Mouse (Mus musculus): ENCODE data around the gene Gcnt3. TPM values are rescaled to one million over a fixed set of nuclear protein-coding genes. Genes with fewer than 3 reads are reported as not detected.
"Not testable (repeated sequence)": the region's sequence is repeated elsewhere in the genome, so short reads cannot be mapped to it uniquely, and the experiment has no call there.

The Gcnt3 gene
- polyA plus RNA-seq, 1 experiment from 2014 or later, result 0.05 TPM

DNA sequence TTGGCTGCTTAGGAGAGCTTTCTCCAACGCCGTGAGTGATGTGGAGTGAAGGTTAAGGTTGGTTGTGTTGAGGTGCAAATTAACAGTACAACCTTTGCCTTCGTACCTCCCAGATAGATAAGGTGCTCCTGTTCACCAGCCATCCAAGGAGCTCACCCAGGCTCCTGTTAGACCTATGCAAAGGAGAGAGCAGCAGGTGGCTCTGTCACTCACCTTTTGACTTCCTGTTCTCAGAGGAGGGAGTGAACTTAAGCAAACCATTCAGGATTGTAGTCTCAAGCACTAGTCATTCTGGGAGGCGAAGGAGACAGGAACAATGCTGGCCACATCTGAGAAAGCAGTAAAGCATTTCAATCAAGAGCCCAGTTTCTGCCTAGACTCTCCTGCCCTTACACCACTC, 1.2 kb downstream of the Gcnt3 start:
- no peaks in the 10 kb centered on the region for H3K36me3 ChIP-seq (ENCODE audit: control insufficient read depth, insufficient read depth, low read length)
- no peak overlapping the region for H3K27ac ChIP-seq (ENCODE audit: low read length)
- no peaks in the 10 kb centered on the region for H3K27me3 ChIP-seq (ENCODE audit: control insufficient read depth, insufficient read depth, low read depth, low read length)
- no peak for ATAC-seq (ENCODE audit: low read depth)
- H3K4me3 ChIP-seq (ENCODE audit: low read length), result no peak overlapping the region
- 50% methylated on average over 4 of the region's 4 CpGs for WGBS
- no peak overlapping the region for H3K4me2 ChIP-seq (ENCODE audit: low read depth, low read length)
- H3K4me1 ChIP-seq (replicated peaks; ENCODE audit: control insufficient read depth, insufficient read depth, low read length), result 0 out of 2 replicates have a peak, but pooled peaks cover 3% of the 10 kb centered on the region
- no peak overlapping the region for H3K9ac ChIP-seq (ENCODE audit: low read length)
- H3K9me3 ChIP-seq (ENCODE audit: control insufficient read depth, low read length), result no peaks in the 10 kb centered on the region

DNA sequence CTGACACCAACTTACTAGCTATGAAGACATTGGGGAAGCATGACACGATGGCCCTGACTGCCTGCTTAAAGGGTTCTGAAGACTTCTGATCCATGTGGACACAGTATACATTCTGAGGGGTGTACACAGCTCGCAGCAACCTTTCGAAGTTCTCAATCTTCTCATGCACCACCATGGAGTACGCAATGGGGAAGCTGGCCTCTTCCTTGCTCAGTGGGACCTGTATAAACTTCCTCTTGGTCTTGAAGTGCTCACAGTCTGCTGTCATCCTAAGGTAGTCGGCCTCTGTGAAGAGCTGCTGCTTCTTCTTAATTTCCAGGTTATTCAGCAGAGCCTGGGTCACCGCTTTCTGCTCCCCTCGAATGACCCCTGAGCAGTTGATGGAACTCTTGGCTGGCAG, 3.2 kb downstream of the Gcnt3 start:
- Histone ChIP-seq H3K36me3 (ENCODE audit: control insufficient read depth, insufficient read depth, low read length) (no peaks in the 10 kb centered on the region), H3K4me1 (replicated peaks; ENCODE audit: control insufficient read depth, insufficient read depth, low read length) (0 out of 2 replicates have a peak, but pooled peaks cover 3% of the 10 kb centered on the region), H3K9ac (ENCODE audit: low read length) (no peak overlapping the region), H3K4me2 (ENCODE audit: low read depth, low read length) (no peak overlapping the region), H3K4me3 (ENCODE audit: low read length) (no peak overlapping the region), H3K27me3 (ENCODE audit: control insufficient read depth, insufficient read depth, low read depth, low read length) (no peaks in the 10 kb centered on the region), H3K9me3 (ENCODE audit: control insufficient read depth, low read length) (no peaks in the 10 kb centered on the region), H3K27ac (ENCODE audit: low read length) (no peak overlapping the region)
- 88% methylated on average over 7 of the region's 7 CpGs for WGBS
- no peak for ATAC-seq (ENCODE audit: low read depth)

GRCm38 (mm10) chr9:70033056-70033455, 4.8 kb downstream of the Gcnt3 start:
- ATAC-seq (ENCODE audit: low read depth), result no peak
- Histone ChIP-seq H3K36me3 (ENCODE audit: control insufficient read depth, insufficient read depth, low read length) (no peaks in the 10 kb centered on the region), H3K4me3 (ENCODE audit: low read length) (no peak overlapping the region), H3K27ac (ENCODE audit: low read length) (no peak overlapping the region), H3K27me3 (ENCODE audit: control insufficient read depth, insufficient read depth, low read depth, low read length) (no peaks in the 10 kb centered on the region), H3K4me1 (replicated peaks; ENCODE audit: control insufficient read depth, insufficient read depth, low read length) (0 out of 2 replicates have a peak, but pooled peaks cover 3% of the 10 kb centered on the region), H3K9me3 (ENCODE audit: control insufficient read depth, low read length) (no peaks in the 10 kb centered on the region), H3K9ac (ENCODE audit: low read length) (no peak overlapping the region), H3K4me2 (ENCODE audit: low read depth, low read length) (no peak overlapping the region)
- WGBS, result 54% methylated on average over 9 of the region's 9 CpGs

DNA sequence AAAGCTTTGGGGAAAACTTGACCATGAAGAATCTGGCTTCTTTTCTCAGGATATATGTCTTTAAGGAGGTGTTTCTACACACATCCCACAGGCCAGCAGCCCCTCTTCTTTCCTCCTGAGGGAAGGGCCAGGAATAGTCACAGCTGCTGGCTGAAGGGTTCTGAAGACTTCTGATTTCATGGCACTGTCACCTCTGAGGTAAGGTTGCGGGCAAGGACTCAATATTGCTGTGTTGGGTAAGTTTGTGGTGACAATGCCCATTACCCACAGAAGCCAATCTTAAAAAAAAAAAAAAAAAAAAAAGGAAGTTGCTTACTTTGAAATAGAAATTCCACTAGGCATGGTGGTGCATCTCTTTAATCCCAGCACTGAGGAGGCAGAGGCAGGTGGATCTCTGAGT, 5.7 kb downstream of the Gcnt3 start:
- 93% methylated on average over 1 of the region's 1 CpGs for WGBS
- ATAC-seq (ENCODE audit: low read depth), result no peak

DNA sequence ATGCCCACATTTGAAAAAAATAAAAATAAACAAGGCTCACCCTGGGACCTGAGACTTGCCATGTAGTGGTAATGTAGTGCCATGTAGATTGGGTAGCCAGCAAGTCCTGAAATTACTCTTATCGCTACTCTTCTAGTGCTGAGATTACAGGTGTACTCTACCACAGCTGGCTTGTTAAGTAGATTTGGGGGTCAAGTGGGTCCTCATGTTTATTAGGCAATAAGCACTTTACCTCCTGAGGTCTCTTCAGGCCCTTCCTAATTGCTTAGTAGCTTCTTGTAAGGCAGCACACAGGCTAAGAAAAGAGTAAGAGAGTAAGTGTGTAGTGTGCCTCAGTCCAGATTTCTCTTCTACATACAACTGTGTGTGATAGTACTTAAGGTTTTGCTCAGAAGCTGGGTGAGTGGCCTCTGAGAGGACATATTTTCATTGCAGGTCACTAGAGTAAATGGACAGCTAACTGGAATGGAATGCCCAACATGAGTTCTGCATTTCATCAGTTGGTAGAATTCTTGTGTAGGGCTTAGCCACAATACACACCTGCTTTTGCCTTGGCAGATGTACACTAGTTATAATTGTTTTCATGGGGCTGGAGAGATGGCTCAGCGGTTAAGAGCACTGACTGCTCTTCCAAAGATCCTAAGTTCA, 12.4 kb downstream of the Gcnt3 start:
- H3K27me3 ChIP-seq (ENCODE audit: control insufficient read depth, insufficient read depth, low read depth, low read length), result no peaks in the 10 kb centered on the region
- H3K9me3 ChIP-seq (ENCODE audit: control insufficient read depth, low read length), result no peaks in the 10 kb centered on the region
- H3K36me3 ChIP-seq (ENCODE audit: control insufficient read depth, insufficient read depth, low read length), result 0 out of 2 replicates have a peak, but pooled peaks cover 2% of the 10 kb centered on the region
- ATAC-seq (ENCODE audit: low read depth), result no peak
- 75% methylated on average over 2 of the region's 2 CpGs for WGBS
- H3K9ac ChIP-seq (ENCODE audit: low read length), result no peak overlapping the region
- H3K4me3 ChIP-seq (ENCODE audit: low read length), result no peak overlapping the region
- no peaks in the 10 kb centered on the region for H3K4me1 ChIP-seq (replicated peaks; ENCODE audit: control insufficient read depth, insufficient read depth, low read length)
- H3K4me2 ChIP-seq (ENCODE audit: low read depth, low read length), result no peak overlapping the region
- no peak overlapping the region for H3K27ac ChIP-seq (ENCODE audit: low read length)

More for the DNA sequence above, 5.7 kb downstream of the Gcnt3 start:
- Histone ChIP-seq H3K4me1 (replicated peaks; ENCODE audit: control insufficient read depth, insufficient read depth, low read length) (0 out of 2 replicates have a peak, but pooled peaks cover 3% of the 10 kb centered on the region), H3K4me3 (ENCODE audit: low read length) (no peak overlapping the region), H3K27me3 (ENCODE audit: control insufficient read depth, insufficient read depth, low read depth, low read length) (no peaks in the 10 kb centered on the region), H3K9me3 (ENCODE audit: control insufficient read depth, low read length) (no peaks in the 10 kb centered on the region), H3K4me2 (ENCODE audit: low read depth, low read length) (no peak overlapping the region), H3K36me3 (ENCODE audit: control insufficient read depth, insufficient read depth, low read length) (no peaks in the 10 kb centered on the region), H3K27ac (ENCODE audit: low read length) (no peak overlapping the region), H3K9ac (ENCODE audit: low read length) (no peak overlapping the region)

GRCm38 (mm10) chr9:70024648-70025047, 13.2 kb downstream of the Gcnt3 start:
- Histone ChIP-seq H3K4me2 (ENCODE audit: low read depth, low read length) (no peak overlapping the region), H3K27ac (ENCODE audit: low read length) (no peak overlapping the region), H3K9ac (ENCODE audit: low read length) (no peak overlapping the region), H3K4me3 (ENCODE audit: low read length) (no peak overlapping the region), H3K36me3 (ENCODE audit: control insufficient read depth, insufficient read depth, low read length) (peaks cover 4% of the 10 kb centered on the region; the same call in 1 of the 2 replicates), H3K4me1 (replicated peaks; ENCODE audit: control insufficient read depth, insufficient read depth, low read length) (no peaks in the 10 kb centered on the region), H3K9me3 (ENCODE audit: control insufficient read depth, low read length) (no peaks in the 10 kb centered on the region), H3K27me3 (ENCODE audit: control insufficient read depth, insufficient read depth, low read depth, low read length) (no peaks in the 10 kb centered on the region)
- ATAC-seq (ENCODE audit: low read depth), result no peak

DNA sequence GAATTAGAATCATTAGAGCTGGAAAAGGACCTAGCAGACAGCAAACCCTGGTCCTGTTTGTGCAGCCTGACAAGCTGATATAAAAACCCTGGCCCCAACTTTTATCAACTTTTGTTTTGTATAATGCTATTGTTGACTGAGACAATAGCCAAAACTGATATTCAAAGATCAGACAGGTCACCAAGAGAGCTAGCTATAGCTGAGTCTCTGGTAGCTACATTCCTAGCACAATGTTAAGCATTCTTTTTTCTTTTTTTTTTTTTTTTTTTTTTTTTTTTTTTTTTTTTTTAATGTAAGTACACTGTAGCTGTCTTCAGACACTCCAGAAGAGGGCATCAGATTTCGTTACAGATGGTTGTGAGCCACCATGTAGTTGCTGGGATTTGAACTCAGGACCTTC, 14.3 kb downstream of the Gcnt3 start:
- ATAC-seq (ENCODE audit: low read depth); H3K4me2 ChIP-seq (ENCODE audit: low read depth, low read length); H3K4me1 ChIP-seq (replicated peaks; ENCODE audit: control insufficient read depth, insufficient read depth, low read length); H3K27ac ChIP-seq (ENCODE audit: low read length); H3K9me3 ChIP-seq (ENCODE audit: control insufficient read depth, low read length); H3K36me3 ChIP-seq (ENCODE audit: control insufficient read depth, insufficient read depth, low read length); H3K9ac ChIP-seq (ENCODE audit: low read length); H3K27me3 ChIP-seq (ENCODE audit: control insufficient read depth, insufficient read depth, low read depth, low read length); H3K4me3 ChIP-seq (ENCODE audit: low read length): not testable (repeated sequence)
- 62% methylated on average over 1 of the region's 1 CpGs for WGBS

GRCm38 (mm10) chr9:70022083-70022482, 15.8 kb downstream of the Gcnt3 start:
- H3K4me2 ChIP-seq (ENCODE audit: low read depth, low read length), result no peak overlapping the region
- peaks cover 9% of the 10 kb centered on the region; the same call in 1 of the 2 replicates for H3K36me3 ChIP-seq (ENCODE audit: control insufficient read depth, insufficient read depth, low read length)
- H3K27ac ChIP-seq (ENCODE audit: low read length), result no peak overlapping the region
- 43% methylated on average over 4 of the region's 4 CpGs for WGBS
- no peaks in the 10 kb centered on the region for H3K9me3 ChIP-seq (ENCODE audit: control insufficient read depth, low read length)
- ATAC-seq (ENCODE audit: low read depth), result no peak
- H3K9ac ChIP-seq (ENCODE audit: low read length), result no peak overlapping the region
- H3K4me1 ChIP-seq (replicated peaks; ENCODE audit: control insufficient read depth, insufficient read depth, low read length), result no peaks in the 10 kb centered on the region
- no peak overlapping the region for H3K4me3 ChIP-seq (ENCODE audit: low read length)
- no peaks in the 10 kb centered on the region for H3K27me3 ChIP-seq (ENCODE audit: control insufficient read depth, insufficient read depth, low read depth, low read length)

DNA sequence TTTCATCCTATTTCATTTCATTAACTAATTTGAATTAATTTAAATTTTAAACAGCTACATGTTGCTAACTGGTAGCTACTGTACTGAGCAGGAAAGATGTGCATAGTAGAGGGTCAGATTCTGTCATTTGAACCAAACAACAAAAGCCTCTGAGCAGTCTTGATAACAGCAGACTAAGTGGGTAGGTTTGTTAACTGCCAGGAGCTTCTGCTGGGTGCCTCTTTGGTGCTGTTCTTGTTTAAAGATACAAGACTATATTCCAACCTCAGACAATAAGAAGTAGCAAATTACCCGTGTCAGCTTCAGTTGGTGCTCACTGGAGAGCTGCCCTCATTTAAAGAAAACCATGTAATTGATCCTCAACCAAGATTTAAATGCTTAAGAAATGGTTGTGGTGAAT, 16.3 kb downstream of the Gcnt3 start:
- no peaks in the 10 kb centered on the region for H3K9me3 ChIP-seq (ENCODE audit: control insufficient read depth, low read length)
- no peak for ATAC-seq (ENCODE audit: low read depth)
- H3K27ac ChIP-seq (ENCODE audit: low read length), result no peak overlapping the region
- peaks cover 9% of the 10 kb centered on the region; the same call in 1 of the 2 replicates for H3K36me3 ChIP-seq (ENCODE audit: control insufficient read depth, insufficient read depth, low read length)
- H3K27me3 ChIP-seq (ENCODE audit: control insufficient read depth, insufficient read depth, low read depth, low read length), result no peaks in the 10 kb centered on the region
- H3K4me3 ChIP-seq (ENCODE audit: low read length), result no peak overlapping the region
- H3K4me2 ChIP-seq (ENCODE audit: low read depth, low read length), result no peak overlapping the region
- H3K4me1 ChIP-seq (replicated peaks; ENCODE audit: control insufficient read depth, insufficient read depth, low read length), result no peaks in the 10 kb centered on the region
- no peak overlapping the region for H3K9ac ChIP-seq (ENCODE audit: low read length)
- WGBS, result 64% methylated on average over 1 of the region's 1 CpGs
